Mouse (Mus musculus): ENCODE results near the gene Gemin5. TPM values are rescaled to one million over a fixed set of nuclear protein-coding genes. Genes with fewer than 3 reads are reported as not detected.

The Gemin5 gene
- total and polyA plus RNA-seq, 3 experiments = 19.6 to 43.9 (median 26.3) TPM

GRCm38 (mm10) chr11:58146241-58146640 is 22.1 kb downstream of the Gemin5 start:
- Histone ChIP-seq H3K4me1 (ENCODE audit: insufficient read depth, low read depth, low read length) (peaks cover 3% of the 10 kb centered on the region; the same call in 1 of the 2 replicates), H3K27me3 (ENCODE audit: insufficient read depth, low read length) (no peaks in the 10 kb centered on the region), H3K36me3 (replicated peaks) (peaks cover 95% of the 10 kb centered on the region), H3K9me3 (replicated peaks) (no peaks in the 10 kb centered on the region), H3K4me3 (ENCODE audit: low read depth, low read length) (no peak overlapping the region)
- DNase-seq (ENCODE audit: low spot score) (no peak), ATAC-seq (ENCODE audit: extremely low read depth, insufficient number of reproducible peaks, low FRiP score, poor library complexity, severe bottlenecking) (no peak)
- TF ChIP-seq GATA2 (IDR thresholded peaks at IDR 0.05; ENCODE audit: borderline replicate concordance, low read depth, low read length) = no peak
- TF ChIP-seq GATA1 (IDR thresholded peaks at IDR 0.05; ENCODE audit: borderline replicate concordance, low read length) = no peak
- TF ChIP-seq POLR2AphosphoS5 (IDR thresholded peaks at IDR 0.05; ENCODE audit: insufficient replicate concordance, low read depth, low read length) = no peak
- TF ChIP-seq TAL1 (conservative IDR thresholded peaks at IDR 0.05; ENCODE audit: low read depth, low read length) = no peak
- TF ChIP-seq CTCF (IDR thresholded peaks at IDR 0.05; ENCODE audit: low read depth, low read length) = no peak

GRCm38 (mm10) chr11:58143704-58144426 is 24.5 kb downstream of the Gemin5 start:
- no peak for TF ChIP-seq GATA1 (IDR thresholded peaks at IDR 0.05; ENCODE audit: borderline replicate concordance, low read length)
- no peak for TF ChIP-seq CTCF (IDR thresholded peaks at IDR 0.05; ENCODE audit: low read depth, low read length)
- no peak for TF ChIP-seq GATA2 (IDR thresholded peaks at IDR 0.05; ENCODE audit: borderline replicate concordance, low read depth, low read length)
- no peak for TF ChIP-seq POLR2AphosphoS5 (IDR thresholded peaks at IDR 0.05; ENCODE audit: insufficient replicate concordance, low read depth, low read length)
- no peak for TF ChIP-seq TAL1 (conservative IDR thresholded peaks at IDR 0.05; ENCODE audit: low read depth, low read length)
- H3K9me3 ChIP-seq (replicated peaks) = no peaks in the 10 kb centered on the region
- H3K36me3 ChIP-seq (replicated peaks) = peaks cover 96% of the 10 kb centered on the region
- no peak overlapping the region for H3K4me3 ChIP-seq (ENCODE audit: low read depth, low read length)
- H3K4me1 ChIP-seq (ENCODE audit: insufficient read depth, low read depth, low read length) = peaks cover 2% of the 10 kb centered on the region; the same call in 1 of the 2 replicates
- H3K27me3 ChIP-seq (ENCODE audit: insufficient read depth, low read length) = no peaks in the 10 kb centered on the region
- ATAC-seq (ENCODE audit: extremely low read depth, insufficient number of reproducible peaks, low FRiP score, poor library complexity, severe bottlenecking) = peak; percentile 28; the same call in 1 of the 2 replicates
- no peak for DNase-seq (ENCODE audit: low spot score)

GRCm38 (mm10) chr11:58139466-58139865 is 28.9 kb downstream of the Gemin5 start:
- DNase-seq (ENCODE audit: low spot score) (no peak), ATAC-seq (ENCODE audit: extremely low read depth, insufficient number of reproducible peaks, low FRiP score, poor library complexity, severe bottlenecking) (no peak)
- peaks cover 10% of the 10 kb centered on the region for H3K4me1 ChIP-seq (ENCODE audit: insufficient read depth, low read depth, low read length)
- no peaks in the 10 kb centered on the region for H3K27me3 ChIP-seq (ENCODE audit: insufficient read depth, low read length)
- peaks cover 94% of the 10 kb centered on the region for H3K36me3 ChIP-seq (replicated peaks)
- TF ChIP-seq CTCF (IDR thresholded peaks at IDR 0.05; ENCODE audit: low read depth, low read length) (no peak), GATA2 (IDR thresholded peaks at IDR 0.05; ENCODE audit: borderline replicate concordance, low read depth, low read length) (no peak), POLR2AphosphoS5 (IDR thresholded peaks at IDR 0.05; ENCODE audit: insufficient replicate concordance, low read depth, low read length) (no peak), TAL1 (conservative IDR thresholded peaks at IDR 0.05; ENCODE audit: low read depth, low read length) (no peak), GATA1 (IDR thresholded peaks at IDR 0.05; ENCODE audit: borderline replicate concordance, low read length) (no peak)
- no peak overlapping the region for H3K4me3 ChIP-seq (ENCODE audit: low read depth, low read length)
- H3K9me3 ChIP-seq (replicated peaks) = no peaks in the 10 kb centered on the region

- no peak overlapping the region for H3K4me3 ChIP-seq (ENCODE audit: low read depth, low read length)
- TF ChIP-seq GATA1 (IDR thresholded peaks at IDR 0.05; ENCODE audit: borderline replicate concordance, low read length) = no peak
- no peak for TF ChIP-seq CTCF (IDR thresholded peaks at IDR 0.05; ENCODE audit: low read depth, low read length)
- no peak for TF ChIP-seq POLR2AphosphoS5 (IDR thresholded peaks at IDR 0.05; ENCODE audit: insufficient replicate concordance, low read depth, low read length)
- no peak for TF ChIP-seq GATA2 (IDR thresholded peaks at IDR 0.05; ENCODE audit: borderline replicate concordance, low read depth, low read length)
- no peak for TF ChIP-seq TAL1 (conservative IDR thresholded peaks at IDR 0.05; ENCODE audit: low read depth, low read length)
- peaks cover 94% of the 10 kb centered on the region for H3K36me3 ChIP-seq (replicated peaks)
- H3K4me1 ChIP-seq (ENCODE audit: insufficient read depth, low read depth, low read length) = peaks cover 10% of the 10 kb centered on the region
- no peaks in the 10 kb centered on the region for H3K27me3 ChIP-seq (ENCODE audit: insufficient read depth, low read length)
- ATAC-seq (ENCODE audit: extremely low read depth, insufficient number of reproducible peaks, low FRiP score, poor library complexity, severe bottlenecking) = no peak
- DNase-seq (ENCODE audit: low spot score) = no peak
- no peaks in the 10 kb centered on the region for H3K9me3 ChIP-seq (replicated peaks)
Observed at GRCm38 (mm10) chr11:58138821-58139220, 29.5 kb downstream of the Gemin5 start.

GRCm38 (mm10) chr11:58136677-58137076 is 31.7 kb downstream of the Gemin5 start:
- TF ChIP-seq GATA1 (IDR thresholded peaks at IDR 0.05; ENCODE audit: borderline replicate concordance, low read length) (no peak), CTCF (IDR thresholded peaks at IDR 0.05; ENCODE audit: low read depth, low read length) (no peak), TAL1 (conservative IDR thresholded peaks at IDR 0.05; ENCODE audit: low read depth, low read length) (no peak), POLR2AphosphoS5 (IDR thresholded peaks at IDR 0.05; ENCODE audit: insufficient replicate concordance, low read depth, low read length) (no peak), GATA2 (IDR thresholded peaks at IDR 0.05; ENCODE audit: borderline replicate concordance, low read depth, low read length) (no peak)
- H3K27me3 ChIP-seq (ENCODE audit: insufficient read depth, low read length) = no peaks in the 10 kb centered on the region
- H3K36me3 ChIP-seq (replicated peaks) = peaks cover 94% of the 10 kb centered on the region
- peaks cover 10% of the 10 kb centered on the region for H3K4me1 ChIP-seq (ENCODE audit: insufficient read depth, low read depth, low read length)
- no peak overlapping the region for H3K4me3 ChIP-seq (ENCODE audit: low read depth, low read length)
- ATAC-seq (ENCODE audit: extremely low read depth, insufficient number of reproducible peaks, low FRiP score, poor library complexity, severe bottlenecking) (no peak), DNase-seq (ENCODE audit: low spot score) (no peak)
- H3K9me3 ChIP-seq (replicated peaks) = no peaks in the 10 kb centered on the region

- Histone ChIP-seq H3K4me3 (ENCODE audit: low read depth, low read length) (no peak overlapping the region), H3K36me3 (replicated peaks) (peaks cover 94% of the 10 kb centered on the region), H3K4me1 (ENCODE audit: insufficient read depth, low read depth, low read length) (peaks cover 9% of the 10 kb centered on the region), H3K27me3 (ENCODE audit: insufficient read depth, low read length) (no peaks in the 10 kb centered on the region), H3K9me3 (replicated peaks) (no peaks in the 10 kb centered on the region)
- no peak for DNase-seq (ENCODE audit: low spot score)
- TF ChIP-seq POLR2AphosphoS5 (IDR thresholded peaks at IDR 0.05; ENCODE audit: insufficient replicate concordance, low read depth, low read length) (no peak), GATA1 (IDR thresholded peaks at IDR 0.05; ENCODE audit: borderline replicate concordance, low read length) (no peak), CTCF (IDR thresholded peaks at IDR 0.05; ENCODE audit: low read depth, low read length) (no peak), TAL1 (conservative IDR thresholded peaks at IDR 0.05; ENCODE audit: low read depth, low read length) (no peak), GATA2 (IDR thresholded peaks at IDR 0.05; ENCODE audit: borderline replicate concordance, low read depth, low read length) (no peak)
- ATAC-seq (ENCODE audit: extremely low read depth, insufficient number of reproducible peaks, low FRiP score, poor library complexity, severe bottlenecking) = no peak
Observed at GRCm38 (mm10) chr11:58135296-58135695, 33.0 kb downstream of the Gemin5 start.

Measured in G1E (cell line).